Mouse (Mus musculus): ENCODE data around the gene Tet3. TPM values are rescaled to one million over a fixed set of nuclear protein-coding genes. Genes with fewer than 3 reads are reported as not detected.

Gene Tet3
- total RNA-seq, 2 experiments from 2014 or later, result 15.8 to 36.1 TPM

GRCm38 (mm10) chr6:83440510-83441258 lies 18.2 kb downstream of the Tet3 start:
- ATAC-seq (ENCODE audit: poor library complexity, severe bottlenecking), result no peak

GRCm38 (mm10) chr6:83440197-83440509 lies 18.7 kb downstream of the Tet3 start:
- no peak for ATAC-seq (ENCODE audit: poor library complexity, severe bottlenecking)

GRCm38 (mm10) chr6:83439781-83440180 lies 19.1 kb downstream of the Tet3 start:
- ATAC-seq (ENCODE audit: poor library complexity, severe bottlenecking), result no peak

GRCm38 (mm10) chr6:83439119-83439767 lies 19.6 kb downstream of the Tet3 start:
- no peak for ATAC-seq (ENCODE audit: poor library complexity, severe bottlenecking)

GRCm38 (mm10) chr6:83438584-83438983 lies 20.3 kb downstream of the Tet3 start:
- ATAC-seq (ENCODE audit: poor library complexity, severe bottlenecking), result no peak

GRCm38 (mm10) chr6:83437802-83438201 lies 21.1 kb downstream of the Tet3 start:
- ATAC-seq (ENCODE audit: poor library complexity, severe bottlenecking), result no peak

GRCm38 (mm10) chr6:83437225-83437624 lies 21.7 kb downstream of the Tet3 start:
- ATAC-seq (ENCODE audit: poor library complexity, severe bottlenecking), result no peak

GRCm38 (mm10) chr6:83436547-83436946 lies 22.3 kb downstream of the Tet3 start:
- peak; percentile 41; the same call in 1 of the 2 replicates for ATAC-seq (ENCODE audit: poor library complexity, severe bottlenecking)

- ATAC-seq (ENCODE audit: poor library complexity, severe bottlenecking), result no peak
Observed at GRCm38 (mm10) chr6:83435174-83435573, 23.7 kb downstream of the Tet3 start.

- no peak for ATAC-seq (ENCODE audit: poor library complexity, severe bottlenecking)
Observed at GRCm38 (mm10) chr6:83433546-83433945, 25.3 kb downstream of the Tet3 start.

GRCm38 (mm10) chr6:83432966-83433365 lies 25.9 kb downstream of the Tet3 start:
- ATAC-seq (ENCODE audit: poor library complexity, severe bottlenecking), result peak; percentile 55

- 0 out of 2 replicates have a peak, but pooled peaks have one; percentile 30 for ATAC-seq (ENCODE audit: poor library complexity, severe bottlenecking)
Observed at GRCm38 (mm10) chr6:83427968-83428731, 30.7 kb downstream of the Tet3 start.

GRCm38 (mm10) chr6:83427512-83427911 lies 31.4 kb downstream of the Tet3 start:
- ATAC-seq (ENCODE audit: poor library complexity, severe bottlenecking), result no peak

GRCm38 (mm10) chr6:83426576-83426975 lies 32.3 kb downstream of the Tet3 start:
- no peak for ATAC-seq (ENCODE audit: poor library complexity, severe bottlenecking)

- no peak for ATAC-seq (ENCODE audit: poor library complexity, severe bottlenecking)
Observed at GRCm38 (mm10) chr6:83424053-83424404, 34.9 kb downstream of the Tet3 start.

GRCm38 (mm10) chr6:83423400-83424052 lies 35.4 kb downstream of the Tet3 start:
- no peak for ATAC-seq (ENCODE audit: poor library complexity, severe bottlenecking)

GRCm38 (mm10) chr6:83421866-83422649 lies 36.8 kb downstream of the Tet3 start:
- ATAC-seq (ENCODE audit: poor library complexity, severe bottlenecking), result no peak

GRCm38 (mm10) chr6:83419516-83419915 lies 39.4 kb downstream of the Tet3 start:
- no peak for ATAC-seq (ENCODE audit: poor library complexity, severe bottlenecking)

- ATAC-seq (ENCODE audit: poor library complexity, severe bottlenecking), result no peak
Observed at GRCm38 (mm10) chr6:83417531-83417930, 41.4 kb downstream of the Tet3 start.

GRCm38 (mm10) chr6:83417104-83417502 lies 41.8 kb downstream of the Tet3 start:
- no peak for ATAC-seq (ENCODE audit: poor library complexity, severe bottlenecking)

Measured in megakaryocyte, adult 5-6 weeks (primary cell).